Mouse (Mus musculus) brain, embryonic 14.5 days (tissue): ENCODE results near the gene Ptcra. TPM values are rescaled to one million over a fixed set of nuclear protein-coding genes. Genes with fewer than 3 reads are reported as not detected.

Experiments
- DNase-seq: peaks from one replicate; pipeline ENCODE4 v3.0.0-alpha.2; 2011; ENCODE audit warnings: low read depth
- CTCF ChIP-seq: fragments of 200-500 bp; IDR thresholded peaks from 2 replicates; pipeline ENCODE4 v1.5.1; 2012; ENCODE audit warnings: inconsistent platforms, mild to moderate bottlenecking, moderate library complexity, borderline replicate concordance; ENCODE audit not compliant: insufficient read depth, insufficient read length; ENCODE audit errors: extremely low read depth
- POLR2A ChIP-seq: fragments of 200-500 bp; IDR thresholded peaks from 2 replicates; pipeline ENCODE4 v1.6.1; 2012; ENCODE audit warnings: mild to moderate bottlenecking, inconsistent platforms, borderline replicate concordance; ENCODE audit not compliant: poor library complexity, insufficient read depth, insufficient read length, severe bottlenecking; ENCODE audit errors: extremely low read depth
- polyA plus RNA-seq: library from polyadenylated mRNA; depleted of rRNA; stranded (reverse); fragments of >200 nt; gene quantifications from 2 replicates; pipeline ENCODE4 v1.2.3, GENCODE M21; 2012; rRNA removed

Gene Ptcra
- polyA plus RNA-seq, 1 experiment: 0.08 TPM

GRCm38 (mm10) chr17:46713849-46714248 is 49.7 kb downstream of the Ptcra start:
- DNase-seq: no peak
- TF ChIP-seq POLR2A (no peak), CTCF (no peak)

GRCm38 (mm10) chr17:46712442-46712841 is 51.1 kb downstream of the Ptcra start:
- DNase-seq: no peak
- TF ChIP-seq CTCF (no peak), POLR2A (no peak)

GRCm38 (mm10) chr17:46711612-46712271 is 51.8 kb downstream of the Ptcra start:
- TF ChIP-seq POLR2A (no peak), CTCF (no peak)
- DNase-seq: no peak

GRCm38 (mm10) chr17:46710959-46711597 is 52.4 kb downstream of the Ptcra start, which contains the start of gene Pex6:
Pex6 (plus strand) TSS chr17:46711463.
- TF ChIP-seq CTCF (no peak), POLR2A (peak; percentile 75; the same call in 1 of the 2 replicates)
- DNase-seq: peak; percentile 98

GRCm38 (mm10) chr17:46706375-46707089 is 57.0 kb downstream of the Ptcra start:
- TF ChIP-seq POLR2A (no peak), CTCF (no peak)
- no peak for DNase-seq

Other genes starting within 250 kb of the Ptcra start
- 37.5 and 50.4 TPM in 2 replicates for gene Cul9, start 217.3 kb downstream of the Ptcra start, polyA plus RNA-seq
- gene Srf, start 207.5 kb downstream of the Ptcra start, polyA plus RNA-seq: 83.2 and 87.6 TPM in 2 replicates
- gene Ptk7, start 134.2 kb downstream of the Ptcra start, polyA plus RNA-seq: 22.9 and 38.7 TPM in 2 replicates
- 30.0 and 34.5 TPM in 2 replicates for gene Klc4, start 117.7 kb downstream of the Ptcra start, polyA plus RNA-seq
- gene Mrpl2, start 117.5 kb downstream of the Ptcra start, polyA plus RNA-seq: 47.2 and 53.1 TPM in 2 replicates
- gene Cul7, start 113.4 kb downstream of the Ptcra start, polyA plus RNA-seq: 69.4 and 88.5 TPM in 2 replicates
- 36.7 and 37.2 TPM in 2 replicates for gene Rrp36, start 89.4 kb downstream of the Ptcra start, polyA plus RNA-seq
- gene Mea1, start 84.9 kb downstream of the Ptcra start, polyA plus RNA-seq: 141 and 144 TPM in 2 replicates
- gene Klhdc3, start 82.8 kb downstream of the Ptcra start, polyA plus RNA-seq: 169 and 175 TPM in 2 replicates
- 112 and 114 TPM in 2 replicates for gene Ppp2r5d, start 58.6 kb downstream of the Ptcra start, polyA plus RNA-seq
- 46.7 and 58.5 TPM in 2 replicates for gene Pex6, start 52.2 kb downstream of the Ptcra start, polyA plus RNA-seq
- gene Gnmt, start 34.5 kb downstream of the Ptcra start, polyA plus RNA-seq: 1.5 and 2.4 TPM in 2 replicates
- 55.2 and 55.9 TPM in 2 replicates for gene Cnpy3, start 11.5 kb downstream of the Ptcra start, polyA plus RNA-seq
- 56.6 and 101 TPM in 2 replicates for gene 2310039H08Rik, start 8.9 kb upstream of the Ptcra start, polyA plus RNA-seq
- gene Rpl7l1, start 19.0 kb upstream of the Ptcra start, polyA plus RNA-seq: 63.2 and 68.7 TPM in 2 replicates
- 13.5 and 24.9 TPM in 2 replicates for gene Bicral, start 94.8 kb upstream of the Ptcra start, polyA plus RNA-seq
- gene Tbcc, start 127.0 kb upstream of the Ptcra start, polyA plus RNA-seq: 33.7 and 40.8 TPM in 2 replicates
- gene Prph2, start 146.7 kb upstream of the Ptcra start, polyA plus RNA-seq: 0.03 TPM in 1 of 2 replicates, not detected in the other
- gene Ubr2, start 246.8 kb upstream of the Ptcra start, polyA plus RNA-seq: 32.8 and 41.3 TPM in 2 replicates